ENCODE assay signal across 8 mouse cellular contexts in the genomic region with DNA sequence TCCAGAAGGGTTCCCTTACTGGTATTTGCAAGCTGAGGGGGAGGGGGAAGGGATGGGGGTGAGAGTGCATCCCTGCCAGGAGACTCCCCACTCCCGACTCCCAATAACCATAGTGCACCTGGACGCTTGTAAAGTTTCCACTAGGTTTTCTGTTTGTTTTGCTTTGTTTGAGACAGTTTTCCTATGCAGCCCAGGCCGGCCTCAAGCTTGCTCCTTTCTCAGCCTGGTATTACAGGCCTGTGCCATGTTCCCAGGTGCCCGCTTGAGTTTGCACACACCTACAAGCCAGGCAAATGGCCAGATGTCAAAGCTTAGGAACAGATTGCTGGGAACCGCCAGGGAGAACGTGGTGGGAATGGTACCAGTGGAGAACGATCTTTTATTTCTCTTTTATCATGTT. TPM values are rescaled to one million over a fixed set of nuclear protein-coding genes. Genes with fewer than 3 reads are reported as not detected.
DNase-seq lines count a peak whose midpoint lies in the region; ATAC-seq and TF ChIP-seq lines count a peak whose summit lies in the region.

No protein-coding gene starts in this region.

- H3K36me3 ChIP-seq in E14TG2a.4 (ENCODE audit: insufficient read depth, low read length): peaks cover 12% of the 10 kb centered on the region
- no peaks in the 10 kb centered on the region for H3K36me3 ChIP-seq in hindbrain, embryonic 12.5 days
- H3K36me3 ChIP-seq in midbrain, embryonic 11.5 days (ENCODE audit: control insufficient read depth, insufficient read depth, low read length): no peaks in the 10 kb centered on the region

- 19% methylated on average over 7 of the region's 7 CpGs for WGBS in hindbrain, embryonic 12.5 days
- 17% methylated on average over 7 of the region's 7 CpGs for WGBS in midbrain, embryonic 11.5 days

- H3K27me3 ChIP-seq in E14TG2a.4 (ENCODE audit: insufficient read depth, low read length): peaks cover 34% of the 10 kb centered on the region
- peaks cover 21% of the 10 kb centered on the region for H3K27me3 ChIP-seq in hindbrain, embryonic 12.5 days
- peaks cover 12% of the 10 kb centered on the region for H3K27me3 ChIP-seq in midbrain, embryonic 11.5 days (ENCODE audit: control insufficient read depth, insufficient read depth, low read length)

- no peak for ATAC-seq in hindbrain, embryonic 12.5 days (ENCODE audit: low FRiP score)
- no peak for ATAC-seq in midbrain, embryonic 11.5 days (ENCODE audit: low FRiP score)

- H3K4me2 ChIP-seq in hindbrain, embryonic 12.5 days (replicated peaks): peak overlapping the region; percentile 87
- H3K4me2 ChIP-seq in midbrain, embryonic 11.5 days: peak overlapping the region; percentile 84

- no peaks in the 10 kb centered on the region for H3K9me3 ChIP-seq in E14TG2a.4 (ENCODE audit: low read length)
- no peaks in the 10 kb centered on the region for H3K9me3 ChIP-seq in hindbrain, embryonic 12.5 days (replicated peaks)
- H3K9me3 ChIP-seq in midbrain, embryonic 11.5 days (ENCODE audit: control insufficient read depth, low read length): no peaks in the 10 kb centered on the region

- peak overlapping the region; percentile 98 for H3K27ac ChIP-seq in gastrocnemius, adult 2 months
- no peak overlapping the region for H3K27ac ChIP-seq in hindbrain, embryonic 12.5 days
- no peak overlapping the region for H3K27ac ChIP-seq in midbrain, embryonic 11.5 days (ENCODE audit: low read depth, low read length)

- H3K9ac ChIP-seq in hindbrain, embryonic 12.5 days: 0 out of 2 replicates have a peak overlapping the region, but pooled peaks have one; percentile 62
- H3K9ac ChIP-seq in midbrain, embryonic 11.5 days (ENCODE audit: low read length): no peak overlapping the region; the same call in 1 of the 2 replicates

- peaks cover 50% of the 10 kb centered on the region for H3K4me1 ChIP-seq in E14TG2a.4 (replicated peaks; ENCODE audit: low read depth, low read length)
- H3K4me1 ChIP-seq in hindbrain, embryonic 12.5 days: peaks cover 23% of the 10 kb centered on the region
- H3K4me1 ChIP-seq in midbrain, embryonic 11.5 days (ENCODE audit: control insufficient read depth, insufficient read depth, low read length): peaks cover 16% of the 10 kb centered on the region

- H3K4me3 ChIP-seq in gastrocnemius, adult 2 months: peak overlapping the region; percentile 97
- peak overlapping the region; percentile 86 for H3K4me3 ChIP-seq in E14TG2a.4 (replicated peaks; ENCODE audit: low read length)
- H3K4me3 ChIP-seq in hindbrain, embryonic 12.5 days: peak overlapping the region; percentile 70
- H3K4me3 ChIP-seq in midbrain, embryonic 11.5 days (ENCODE audit: low read depth, low read length): no peak overlapping the region; the same call in 1 of the 2 replicates

- TF ChIP-seq CTCF in gastrocnemius, adult 2 months (IDR thresholded peaks at IDR 0.05): no peak
- TF ChIP-seq CTCF in E14TG2a.4 (conservative IDR thresholded peaks at IDR 0.05; ENCODE audit: low read length): no peak

- peak; percentile 49 for DNase-seq in gastrocnemius, adult 2 months
- no peak for DNase-seq in gastrocnemius, postnatal 36 days
- no peak for DNase-seq in midbrain, embryonic 11.5 days (ENCODE audit: low spot score, missing footprints)
- no peak for DNase-seq in layer of hippocampus, adult 9-11 months
- DNase-seq in frontal cortex, postnatal 14 days (ENCODE audit: low spot score in 2 of 2): no peak
- DNase-seq in urinary bladder, postnatal 14 days (ENCODE audit: low spot score): no peak

- intact Hi-C loops in gastrocnemius, adult 2 months (cut with DNase I): no loop called here
- intact Hi-C loops in gastrocnemius, postnatal 36 days (cut with DNase I): loop anchor here (2.0 to 5.0 kb wide), 3 partner anchors 23 to 171 kb away; no protein-coding TSS in a partner anchor

RNA-seq across cellular contexts. Expression of gene Pfkfb3, which starts 50.1 kb away (rescaled TPM):
- total RNA-seq in gastrocnemius, adult 2 months (2021): 100 to 1,000 TPM in 1 of 2 experiments, 10 to 100 TPM in 1; 84.9 to 302 TPM
- total RNA-seq in gastrocnemius, postnatal 36 days (2021): 100 to 1,000 TPM; 128 to 161 TPM
- 19.5 and 20.4 TPM in 2 replicates for polyA plus RNA-seq in hindbrain, embryonic 12.5 days (2016; fragmentation: Nextera tagmentation; extraction: Ambion mirVana)
- 13.8 TPM in 2 replicates for polyA plus RNA-seq in midbrain, embryonic 11.5 days (2014; fragmentation: Nextera tagmentation; extraction: Ambion mirVana)
